Mouse (Mus musculus): ENCODE results near the gene Cmbl. TPM values are rescaled to one million over a fixed set of nuclear protein-coding genes. Genes with fewer than 3 reads are reported as not detected.

Cmbl gene
- total and polyA plus RNA-seq, 2 experiments from 2014 or later: 22.8 to 41.0 TPM

GRCm38 (mm10) chr15:31532331-31533021 lies 32.7 kb upstream of the Cmbl start:
- DNase-seq (ENCODE audit: low spot score) (no peak), ATAC-seq (ENCODE audit: insufficient read depth, low read depth) (no peak)
- no peak overlapping the region for H3K9ac ChIP-seq (replicated peaks; ENCODE audit: low read depth, low read length)
- no peak overlapping the region for H3K4me2 ChIP-seq (ENCODE audit: low read depth, low read length)
- TF ChIP-seq CTCF (IDR thresholded peaks at IDR 0.05; ENCODE audit: low read depth) (no peak), EP300 (IDR thresholded peaks at IDR 0.05; ENCODE audit: low read depth) (no peak)
- 96% methylated on average over 2 of the region's 2 CpGs for WGBS
- no peaks in the 10 kb centered on the region for H3K27me3 ChIP-seq (ENCODE audit: control insufficient read depth, insufficient read depth, low read length)
- no peaks in the 10 kb centered on the region for H3K9me3 ChIP-seq (replicated peaks; ENCODE audit: control insufficient read depth, low read length)
- no peak overlapping the region for H3K27ac ChIP-seq (ENCODE audit: low read depth)
- H3K4me1 ChIP-seq (ENCODE audit: control insufficient read depth, insufficient read depth): peaks cover 8% of the 10 kb centered on the region; the same call in 1 of the 2 replicates
- no peak overlapping the region for H3K4me3 ChIP-seq (ENCODE audit: low read depth, low read length)
- no peaks in the 10 kb centered on the region for H3K36me3 ChIP-seq (replicated peaks; ENCODE audit: control insufficient read depth, insufficient read depth, low read length)

GRCm38 (mm10) chr15:31533529-31533928 lies 31.7 kb upstream of the Cmbl start:
- Histone ChIP-seq H3K4me1 (ENCODE audit: control insufficient read depth, insufficient read depth) (peaks cover 8% of the 10 kb centered on the region; the same call in 1 of the 2 replicates), H3K4me3 (ENCODE audit: low read depth, low read length) (no peak overlapping the region), H3K27me3 (ENCODE audit: control insufficient read depth, insufficient read depth, low read length) (no peaks in the 10 kb centered on the region), H3K9ac (replicated peaks; ENCODE audit: low read depth, low read length) (no peak overlapping the region), H3K4me2 (ENCODE audit: low read depth, low read length) (no peak overlapping the region), H3K27ac (ENCODE audit: low read depth) (no peak overlapping the region), H3K36me3 (replicated peaks; ENCODE audit: control insufficient read depth, insufficient read depth, low read length) (no peaks in the 10 kb centered on the region), H3K9me3 (replicated peaks; ENCODE audit: control insufficient read depth, low read length) (no peaks in the 10 kb centered on the region)
- 87% methylated on average over 2 of the region's 2 CpGs for WGBS
- ATAC-seq (ENCODE audit: insufficient read depth, low read depth) (no peak), DNase-seq (ENCODE audit: low spot score) (no peak)
- TF ChIP-seq CTCF (IDR thresholded peaks at IDR 0.05; ENCODE audit: low read depth): no peak
- no peak for TF ChIP-seq EP300 (IDR thresholded peaks at IDR 0.05; ENCODE audit: low read depth)

- WGBS: 70% methylated on average over 7 of the region's 7 CpGs
- DNase-seq (ENCODE audit: low spot score) (no peak), ATAC-seq (ENCODE audit: insufficient read depth, low read depth) (no peak)
- Histone ChIP-seq H3K9ac (replicated peaks; ENCODE audit: low read depth, low read length) (no peak overlapping the region), H3K4me1 (ENCODE audit: control insufficient read depth, insufficient read depth) (no peaks in the 10 kb centered on the region), H3K4me3 (ENCODE audit: low read depth, low read length) (no peak overlapping the region), H3K9me3 (replicated peaks; ENCODE audit: control insufficient read depth, low read length) (no peaks in the 10 kb centered on the region), H3K27me3 (ENCODE audit: control insufficient read depth, insufficient read depth, low read length) (no peaks in the 10 kb centered on the region), H3K36me3 (replicated peaks; ENCODE audit: control insufficient read depth, insufficient read depth, low read length) (no peaks in the 10 kb centered on the region), H3K27ac (ENCODE audit: low read depth) (no peak overlapping the region), H3K4me2 (ENCODE audit: low read depth, low read length) (no peak overlapping the region)
- TF ChIP-seq CTCF (IDR thresholded peaks at IDR 0.05; ENCODE audit: low read depth): no peak
- TF ChIP-seq EP300 (IDR thresholded peaks at IDR 0.05; ENCODE audit: low read depth): no peak
Measured at GRCm38 (mm10) chr15:31534421-31535258, 30.5 kb upstream of the Cmbl start.

- Histone ChIP-seq H3K9me3 (replicated peaks; ENCODE audit: control insufficient read depth, low read length) (no peaks in the 10 kb centered on the region), H3K4me2 (ENCODE audit: low read depth, low read length) (no peak overlapping the region), H3K4me3 (ENCODE audit: low read depth, low read length) (no peak overlapping the region), H3K9ac (replicated peaks; ENCODE audit: low read depth, low read length) (no peak overlapping the region), H3K27me3 (ENCODE audit: control insufficient read depth, insufficient read depth, low read length) (no peaks in the 10 kb centered on the region), H3K27ac (ENCODE audit: low read depth) (no peak overlapping the region), H3K36me3 (replicated peaks; ENCODE audit: control insufficient read depth, insufficient read depth, low read length) (no peaks in the 10 kb centered on the region), H3K4me1 (ENCODE audit: control insufficient read depth, insufficient read depth) (no peaks in the 10 kb centered on the region)
- WGBS: 28% methylated on average over 8 of the region's 8 CpGs
- TF ChIP-seq CTCF (IDR thresholded peaks at IDR 0.05; ENCODE audit: low read depth) (no peak), EP300 (IDR thresholded peaks at IDR 0.05; ENCODE audit: low read depth) (no peak)
- no peak for ATAC-seq (ENCODE audit: insufficient read depth, low read depth)
- DNase-seq (ENCODE audit: low spot score): no peak
Measured at GRCm38 (mm10) chr15:31535259-31535855, 29.8 kb upstream of the Cmbl start.

- no peak for TF ChIP-seq CTCF (IDR thresholded peaks at IDR 0.05; ENCODE audit: low read depth)
- TF ChIP-seq EP300 (IDR thresholded peaks at IDR 0.05; ENCODE audit: low read depth): no peak
- H3K36me3 ChIP-seq (replicated peaks; ENCODE audit: control insufficient read depth, insufficient read depth, low read length): no peaks in the 10 kb centered on the region
- no peak overlapping the region for H3K4me3 ChIP-seq (ENCODE audit: low read depth, low read length)
- H3K4me2 ChIP-seq (ENCODE audit: low read depth, low read length): no peak overlapping the region
- no peaks in the 10 kb centered on the region for H3K27me3 ChIP-seq (ENCODE audit: control insufficient read depth, insufficient read depth, low read length)
- H3K27ac ChIP-seq (ENCODE audit: low read depth): no peak overlapping the region
- 33% methylated on average over 7 of the region's 7 CpGs for WGBS
- H3K4me1 ChIP-seq (ENCODE audit: control insufficient read depth, insufficient read depth): no peaks in the 10 kb centered on the region; the same call in 1 of the 2 replicates
- H3K9me3 ChIP-seq (replicated peaks; ENCODE audit: control insufficient read depth, low read length): no peaks in the 10 kb centered on the region
- no peak for DNase-seq (ENCODE audit: low spot score)
- no peak overlapping the region for H3K9ac ChIP-seq (replicated peaks; ENCODE audit: low read depth, low read length)
- no peak for ATAC-seq (ENCODE audit: insufficient read depth, low read depth)
Measured at GRCm38 (mm10) chr15:31536051-31536737, 29.0 kb upstream of the Cmbl start.

All from heart, postnatal 0 days (tissue).